Mouse (Mus musculus): ENCODE data around the gene Arid5a.

DNA sequence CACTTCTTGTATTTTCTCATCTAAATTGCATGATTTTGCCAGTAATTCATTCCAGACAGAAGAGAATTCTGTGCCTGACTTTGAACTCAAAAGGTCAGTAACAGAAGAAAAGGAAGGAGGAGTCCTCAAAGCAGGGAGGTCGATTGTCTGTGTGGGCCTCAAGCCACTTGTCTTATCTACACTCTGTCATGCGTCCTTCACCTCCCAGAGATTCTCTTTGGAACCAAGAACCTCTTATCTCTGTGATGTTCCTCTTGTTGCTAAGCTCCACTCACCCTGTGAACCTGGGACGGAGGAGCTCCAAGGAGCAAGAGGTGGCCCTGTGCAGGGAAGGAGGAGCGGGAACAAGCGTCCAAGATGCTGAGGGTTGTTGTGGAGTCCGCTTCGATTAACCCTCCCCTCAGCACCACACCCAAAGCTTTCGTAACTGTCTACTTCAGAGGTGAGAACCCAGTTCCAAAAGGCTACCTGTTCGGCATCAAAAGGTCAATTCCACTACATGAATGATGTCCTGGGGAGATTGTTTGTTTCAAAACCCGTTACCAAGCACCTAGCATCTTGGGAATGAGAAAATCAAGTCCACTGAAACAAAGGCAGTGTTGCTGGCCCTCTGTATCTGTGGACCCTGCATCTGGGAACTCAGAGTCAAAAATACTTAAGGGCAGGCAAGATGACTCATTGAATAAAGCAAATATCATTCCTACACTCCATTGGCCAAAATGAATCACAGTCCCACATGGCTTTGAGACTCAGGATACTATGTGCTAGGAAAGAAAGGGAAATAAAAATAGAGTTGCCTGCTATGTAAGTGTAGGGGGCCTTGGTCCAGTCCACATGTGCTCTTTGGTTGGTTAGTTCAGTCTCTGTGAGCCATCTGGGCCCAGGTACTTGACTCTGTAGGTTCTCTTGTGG lies 64.7 kb downstream of the Arid5a start, which contains the start of gene Fer1l5:
- no peak for TF ChIP-seq CTCF (IDR thresholded peaks at IDR 0.05; ENCODE audit: control insufficient read depth, insufficient read depth, insufficient read length)
- TF ChIP-seq USF1 (IDR thresholded peaks at IDR 0.05; ENCODE audit: low read depth), result no peak
- no peak for TF ChIP-seq MYOG (IDR thresholded peaks at IDR 0.05; ENCODE audit: control insufficient read depth, extremely low read depth, insufficient read length)
- TF ChIP-seq MAX (IDR thresholded peaks at IDR 0.05), result no peak
